Mouse (Mus musculus) forebrain, embryonic 10.5 days (tissue): ENCODE data around the gene Slc16a3. TPM values are rescaled to one million over a fixed set of nuclear protein-coding genes. Genes with fewer than 3 reads are reported as not detected.

Source experiments
- DNase-seq: peaks from one replicate; pipeline ENCODE4 v3.0.0-alpha.2; 2017; ENCODE audit warnings: low spot score; ENCODE audit errors: extremely low spot score
- H3K27ac ChIP-seq: fragments of 300-500 bp; sonication (generic); 2 replicates; pipeline ENCODE4 v1.5.1; 2016; ENCODE audit warnings: mild to moderate bottlenecking
- H3K27me3 ChIP-seq: fragments of 300-500 bp; sonication (generic); 2 replicates; pipeline ENCODE4 v1.6.1; 2016; ENCODE audit warnings: mild to moderate bottlenecking; ENCODE audit not compliant: poor library complexity, severe bottlenecking
- H3K36me3 ChIP-seq: fragments of 300-500 bp; sonication (generic); replicated peaks from 2 replicates; pipeline ENCODE4 v1.6.1; 2016; ENCODE audit warnings: mild to moderate bottlenecking, moderate library complexity
- H3K4me1 ChIP-seq: fragments of 300-500 bp; sonication (generic); 2 replicates; pipeline ENCODE4 v1.6.1; 2016
- H3K4me3 ChIP-seq: fragments of 300-500 bp; sonication (generic); 2 replicates; pipeline ENCODE4 v1.5.1; 2016; ENCODE audit warnings: mild to moderate bottlenecking, moderate library complexity
- H3K9me3 ChIP-seq: fragments of 300-500 bp; sonication (generic); 2 replicates; pipeline ENCODE4 v1.6.1; 2016; ENCODE audit warnings: mild to moderate bottlenecking, moderate library complexity
- WGBS: fragments of 180-500 bp; shearing (Covaris S2); methylation state at CpG from one replicate; pipeline ENCODE4 v1.1.7; 2016; 5-methylcytosine and 5-hydroxymethylcytosine counted together
- polyA plus RNA-seq: library from polyadenylated mRNA; unstranded; fragments of >200 nt; fragmentation: Nextera tagmentation; extraction: Ambion mirVana; gene quantifications from 2 replicates; pipeline ENCODE4 v1.2.1, GENCODE M21; 2016

Slc16a3 gene
- polyA plus RNA-seq, result 147 and 194 TPM in 2 replicates

DNA sequence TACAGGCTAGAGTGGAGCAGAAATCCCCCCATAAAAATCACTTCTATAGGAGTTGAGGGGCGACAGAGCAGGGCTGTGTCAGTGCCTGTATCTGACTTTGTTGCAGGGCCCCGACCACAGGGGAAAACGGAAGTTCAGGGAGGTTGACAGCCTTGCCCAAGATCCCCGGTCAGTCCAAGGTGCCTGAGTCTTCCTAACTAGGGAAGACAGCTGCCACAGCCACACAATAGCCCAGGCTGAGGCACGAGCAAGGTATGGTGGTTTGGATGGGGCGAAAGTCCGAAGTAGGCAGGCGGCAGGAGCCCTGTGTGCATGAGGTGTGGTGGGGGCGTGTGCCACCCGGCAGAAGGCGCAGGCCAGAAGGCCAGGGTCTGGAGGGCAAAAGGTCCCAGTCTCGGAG, at the start of gene Slc16a3:
Gene Slc16a3, plus strand, starts transcription at position 153 of the 400 bp plus-strand sequence.
- 38% methylated on average over 12 of the region's 12 CpGs for WGBS
- peaks cover 22% of the 10 kb centered on the region for H3K27me3 ChIP-seq
- peak within 1 kb of the TSS; percentile 74 for H3K4me3 ChIP-seq
- H3K9me3 ChIP-seq, result no peaks in the 10 kb centered on the region
- DNase-seq, result no peak
- H3K4me1 ChIP-seq, result peaks cover 57% of the 10 kb centered on the region
- H3K27ac ChIP-seq, result peak within 1 kb of the TSS; percentile 94
- H3K36me3 ChIP-seq, result peaks cover 17% of the 10 kb centered on the region

- H3K9me3 ChIP-seq, result no peaks in the 10 kb centered on the region
- WGBS, result 94% methylated on average over 8 of the region's 8 CpGs
- H3K4me3 ChIP-seq, result no peak overlapping the region
- H3K4me1 ChIP-seq, result no peaks in the 10 kb centered on the region
- H3K36me3 ChIP-seq, result peaks cover 63% of the 10 kb centered on the region
- DNase-seq, result no peak
- peak overlapping the region; percentile 56 for H3K27ac ChIP-seq
- no peaks in the 10 kb centered on the region for H3K27me3 ChIP-seq
Observed at GRCm38 (mm10) chr11:120900276-120901244, 47.7 kb upstream of the Slc16a3 start.

DNA sequence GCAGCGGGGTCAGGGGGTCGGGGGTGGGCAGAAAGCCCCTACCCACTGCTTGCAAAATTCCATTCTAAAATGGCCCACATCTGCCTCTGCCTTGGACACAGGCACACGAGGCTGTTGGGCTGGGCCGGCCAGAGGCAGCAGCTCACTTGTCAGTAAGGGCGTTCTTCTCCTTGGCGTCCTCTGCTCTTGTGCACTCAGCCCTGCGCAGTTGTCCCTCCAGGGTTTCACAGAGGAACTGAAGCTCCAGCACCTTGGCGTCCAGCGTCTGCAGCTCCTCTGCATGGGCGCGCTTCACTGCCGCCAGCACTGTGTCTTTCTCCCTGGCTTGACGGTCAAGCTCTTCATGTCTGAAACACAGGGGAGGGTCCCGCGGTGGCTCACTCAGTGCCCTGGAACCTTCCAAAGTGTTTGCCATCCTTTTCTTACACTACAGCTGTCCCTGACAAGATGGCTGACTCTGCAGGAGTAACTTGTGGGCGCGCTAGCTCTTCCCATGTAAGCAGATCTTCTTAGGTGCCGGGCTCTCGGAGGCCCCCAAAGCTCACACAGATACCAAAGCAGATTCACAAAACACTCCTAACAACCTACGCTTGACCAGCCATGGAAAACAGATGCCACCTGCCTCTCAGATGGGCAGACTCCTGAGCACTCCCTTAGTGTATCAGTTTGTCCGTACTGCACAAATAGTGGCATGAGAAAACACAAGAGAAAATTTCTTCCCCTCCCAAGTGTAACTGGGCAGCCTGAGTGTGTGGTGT, 46.4 kb upstream of the Slc16a3 start:
- Histone ChIP-seq H3K36me3 (peaks cover 49% of the 10 kb centered on the region), H3K27me3 (no peaks in the 10 kb centered on the region), H3K4me3 (no peak overlapping the region), H3K27ac (peak overlapping the region; percentile 35; the same call in 1 of the 2 replicates), H3K4me1 (no peaks in the 10 kb centered on the region), H3K9me3 (no peaks in the 10 kb centered on the region)
- no peak for DNase-seq
- 83% methylated on average over 21 of the region's 21 CpGs for WGBS

- no peak for DNase-seq
- no peaks in the 10 kb centered on the region for H3K27me3 ChIP-seq
Observed at GRCm38 (mm10) chr11:120902487-120903142, 45.7 kb upstream of the Slc16a3 start.

DNA sequence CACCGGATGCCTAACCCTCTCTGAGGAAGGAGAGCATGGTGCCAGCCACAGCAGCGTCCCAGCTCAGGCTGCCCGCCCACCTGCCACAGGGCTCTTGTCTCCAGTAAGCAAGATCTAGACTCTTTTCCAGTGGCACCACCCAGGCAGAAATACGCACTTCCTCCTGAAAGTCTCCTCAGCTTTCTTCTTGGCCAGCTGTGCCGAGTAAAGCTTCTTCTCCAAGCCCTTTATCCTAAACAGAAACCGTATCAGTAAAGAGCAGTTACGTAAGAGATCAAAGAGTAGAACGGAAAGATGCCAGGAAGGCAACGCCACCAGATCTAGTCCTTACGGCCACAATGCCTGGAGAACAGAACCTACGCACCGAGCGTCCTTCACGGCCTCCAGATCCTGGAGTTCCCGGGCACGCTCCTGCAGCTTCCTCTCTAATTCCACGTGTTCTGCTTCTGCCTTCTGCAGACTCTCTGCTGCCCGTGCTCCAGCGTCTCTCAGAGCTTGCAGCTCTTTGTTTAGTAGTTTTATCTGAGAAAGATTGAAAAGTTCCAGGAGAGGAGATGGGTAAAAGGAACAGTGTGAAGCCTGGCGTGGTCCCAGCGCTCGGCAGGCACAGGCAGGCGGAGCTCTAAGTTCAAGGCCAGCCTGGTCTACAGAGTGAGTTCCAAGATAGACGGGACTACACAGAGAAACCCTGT, 45.0 kb upstream of the Slc16a3 start:
- Histone ChIP-seq H3K27ac (no peak overlapping the region), H3K4me1 (no peaks in the 10 kb centered on the region), H3K4me3 (no peak overlapping the region), H3K9me3 (no peaks in the 10 kb centered on the region), H3K36me3 (peaks cover 50% of the 10 kb centered on the region), H3K27me3 (no peaks in the 10 kb centered on the region)
- no peak for DNase-seq
- 92% methylated on average over 24 of the region's 24 CpGs for WGBS

More at GRCm38 (mm10) chr11:120902487-120903142, 45.7 kb upstream of the Slc16a3 start:
- Histone ChIP-seq H3K27ac (no peak overlapping the region), H3K9me3 (no peaks in the 10 kb centered on the region), H3K4me3 (no peak overlapping the region), H3K36me3 (peaks cover 49% of the 10 kb centered on the region), H3K4me1 (no peaks in the 10 kb centered on the region)
- 55% methylated on average over 10 of the region's 10 CpGs for WGBS

GRCm38 (mm10) chr11:120904561-120904960, 43.7 kb upstream of the Slc16a3 start:
- no peaks in the 10 kb centered on the region for H3K4me1 ChIP-seq
- H3K9me3 ChIP-seq, result no peaks in the 10 kb centered on the region
- H3K27me3 ChIP-seq, result no peaks in the 10 kb centered on the region
- H3K27ac ChIP-seq, result no peak overlapping the region
- peaks cover 44% of the 10 kb centered on the region for H3K36me3 ChIP-seq
- H3K4me3 ChIP-seq, result no peak overlapping the region
- no peak for DNase-seq
- WGBS, result 94% methylated on average over 3 of the region's 3 CpGs

GRCm38 (mm10) chr11:120905430-120905873, 42.8 kb upstream of the Slc16a3 start:
- peak; percentile 72 for DNase-seq
- H3K27me3 ChIP-seq, result no peaks in the 10 kb centered on the region
- no peak overlapping the region for H3K27ac ChIP-seq
- H3K4me1 ChIP-seq, result no peaks in the 10 kb centered on the region
- no peaks in the 10 kb centered on the region for H3K9me3 ChIP-seq
- peaks cover 44% of the 10 kb centered on the region for H3K36me3 ChIP-seq
- WGBS, result 28% methylated on average over 1 of the region's 1 CpGs
- no peak overlapping the region for H3K4me3 ChIP-seq

GRCm38 (mm10) chr11:120913796-120914195, 34.5 kb upstream of the Slc16a3 start:
- Histone ChIP-seq H3K4me3 (no peak overlapping the region), H3K27me3 (no peaks in the 10 kb centered on the region), H3K9me3 (no peaks in the 10 kb centered on the region), H3K27ac (no peak overlapping the region), H3K36me3 (peaks cover 51% of the 10 kb centered on the region), H3K4me1 (no peaks in the 10 kb centered on the region)
- 97% methylated on average over 4 of the region's 4 CpGs for WGBS
- DNase-seq, result no peak

- DNase-seq, result no peak
- Histone ChIP-seq H3K36me3 (peaks cover 78% of the 10 kb centered on the region), H3K27me3 (no peaks in the 10 kb centered on the region), H3K27ac (no peak overlapping the region), H3K4me3 (no peak overlapping the region), H3K9me3 (no peaks in the 10 kb centered on the region), H3K4me1 (no peaks in the 10 kb centered on the region)
- WGBS, result 81% methylated on average over 3 of the region's 3 CpGs
Observed at GRCm38 (mm10) chr11:120916477-120916876, 31.8 kb upstream of the Slc16a3 start.

- H3K36me3 ChIP-seq, result peaks cover 89% of the 10 kb centered on the region
- 95% methylated on average over 5 of the region's 5 CpGs for WGBS
- no peaks in the 10 kb centered on the region for H3K4me1 ChIP-seq
- H3K27me3 ChIP-seq, result no peaks in the 10 kb centered on the region
- no peaks in the 10 kb centered on the region for H3K9me3 ChIP-seq
- H3K27ac ChIP-seq, result no peak overlapping the region
- DNase-seq, result no peak
- no peak overlapping the region for H3K4me3 ChIP-seq
Observed at GRCm38 (mm10) chr11:120917756-120918155, 30.5 kb upstream of the Slc16a3 start.

DNA sequence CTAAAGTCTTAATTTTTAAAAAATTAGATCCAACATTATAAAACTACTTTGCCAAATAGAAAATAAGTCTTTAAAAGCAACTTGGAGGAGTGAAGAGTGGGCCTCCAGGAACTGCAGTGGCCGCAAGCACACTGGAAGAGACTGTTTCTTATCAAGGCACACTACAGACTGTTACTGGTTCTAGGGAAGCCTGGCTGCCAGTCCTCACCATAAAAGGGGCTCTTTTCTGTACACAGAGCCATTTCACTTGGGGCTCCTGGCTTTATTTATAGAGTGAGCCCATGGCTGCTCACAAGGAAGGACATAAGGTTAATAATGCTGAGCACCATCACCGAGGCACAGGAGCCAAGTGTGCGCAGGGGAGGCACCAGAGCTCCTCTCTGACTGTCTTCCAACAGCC, 25.8 kb upstream of the Slc16a3 start:
- H3K36me3 ChIP-seq, result peaks cover 88% of the 10 kb centered on the region
- H3K27me3 ChIP-seq, result no peaks in the 10 kb centered on the region
- H3K4me1 ChIP-seq, result no peaks in the 10 kb centered on the region
- WGBS, result 91% methylated on average over 3 of the region's 3 CpGs
- H3K9me3 ChIP-seq, result no peaks in the 10 kb centered on the region
- H3K27ac ChIP-seq, result no peak overlapping the region
- no peak overlapping the region for H3K4me3 ChIP-seq
- no peak for DNase-seq

DNA sequence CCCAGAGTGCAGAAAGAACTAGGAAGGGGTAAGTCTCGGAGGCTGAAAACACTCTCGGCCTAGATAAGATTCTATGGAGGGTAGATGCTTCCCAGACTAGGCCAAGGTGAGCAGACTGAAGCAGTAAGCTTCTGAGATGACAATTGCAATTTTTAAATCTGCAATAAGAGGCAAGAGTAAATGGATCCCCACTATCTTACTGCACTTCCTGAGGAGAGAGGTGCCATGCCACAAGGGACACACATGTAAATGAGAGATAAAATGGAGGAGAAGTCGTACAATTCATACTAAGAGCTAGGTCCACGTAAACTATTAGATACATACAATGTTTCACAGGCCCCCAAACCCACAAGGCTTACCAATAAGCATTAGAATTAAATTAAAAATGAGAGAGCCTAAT, 19.8 kb upstream of the Slc16a3 start:
- WGBS, result 95% methylated on average over 4 of the region's 4 CpGs
- peaks cover 4% of the 10 kb centered on the region; the same call in 1 of the 2 replicates for H3K9me3 ChIP-seq
- peaks cover 18% of the 10 kb centered on the region for H3K4me1 ChIP-seq
- no peak overlapping the region for H3K27ac ChIP-seq
- H3K36me3 ChIP-seq, result peaks cover 52% of the 10 kb centered on the region
- no peak for DNase-seq
- no peak overlapping the region for H3K4me3 ChIP-seq
- H3K27me3 ChIP-seq, result no peaks in the 10 kb centered on the region
